Mouse (Mus musculus): Measurements from ENCODE around the gene Clybl. TPM values are rescaled to one million over a fixed set of nuclear protein-coding genes. Genes with fewer than 3 reads are reported as not detected.

Gene Clybl
- polyA plus RNA-seq (2015; fragmentation: Nextera tagmentation; extraction: Ambion mirVana) = 17.2 and 24.6 TPM in 2 replicates

GRCm38 (mm10) chr14:122181078-122181814 lies at the start of gene Clybl:
Gene Clybl, plus strand, starts transcription at chr14:122181704.

GRCm38 (mm10) chr14:122450496-122451382 lies 269.2 kb downstream of the Clybl start, which contains the start of gene Gm5089:
Gene Gm5089, minus strand, starts transcription at chr14:122451115.

Other genes with a start within 250 kb of the Clybl start
- 1.9 and 2.1 TPM in 2 replicates for gene Gpr183, start 216.5 kb upstream of the Clybl start, polyA plus RNA-seq (2015; fragmentation: Nextera tagmentation; extraction: Ambion mirVana)
- not detected in 2 replicates for gene Timm8a2, start 147.0 kb upstream of the Clybl start, polyA plus RNA-seq (2015; fragmentation: Nextera tagmentation; extraction: Ambion mirVana)
- 121 and 131 TPM in 2 replicates for gene Tm9sf2, start 74.7 kb upstream of the Clybl start, polyA plus RNA-seq (2015; fragmentation: Nextera tagmentation; extraction: Ambion mirVana)

Data from urinary bladder, postnatal 0 days (tissue).